Mouse (Mus musculus): ENCODE data around the gene Casp2.

Casp2 gene

GRCm38 (mm10) chr6:42282865-42283528, 18.2 kb downstream of the Casp2 start:
- no peak for DNase-seq

- DNase-seq = no peak
Observed at GRCm38 (mm10) chr6:42286448-42286847, 21.7 kb downstream of the Casp2 start, which contains the start of gene Clcn1. Gene Clcn1, plus strand, starts transcription at chr6:42286685.

GRCm38 (mm10) chr6:42287562-42287961, 22.8 kb downstream of the Casp2 start:
- no peak for DNase-seq

DNA sequence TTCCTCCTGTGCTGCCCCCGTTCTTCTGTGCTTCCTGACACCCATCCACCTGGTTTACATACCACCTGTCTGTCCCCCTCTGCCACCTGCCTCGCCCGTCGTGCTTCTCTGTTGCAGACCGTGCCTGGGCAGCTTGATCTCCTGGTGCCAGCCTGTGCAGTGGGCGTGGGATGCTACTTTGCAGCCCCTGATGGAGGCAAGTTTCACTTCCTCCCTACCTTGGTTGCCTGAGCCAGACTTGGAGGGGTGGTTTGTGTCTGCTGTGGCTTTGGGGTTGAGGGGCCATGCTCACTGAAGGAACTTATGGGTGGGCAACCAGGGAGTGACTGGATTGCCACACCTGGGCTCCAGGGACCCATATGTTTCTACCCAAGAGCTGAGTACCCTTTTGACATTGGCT, 28.5 kb downstream of the Casp2 start:
- no peak for DNase-seq

DNA sequence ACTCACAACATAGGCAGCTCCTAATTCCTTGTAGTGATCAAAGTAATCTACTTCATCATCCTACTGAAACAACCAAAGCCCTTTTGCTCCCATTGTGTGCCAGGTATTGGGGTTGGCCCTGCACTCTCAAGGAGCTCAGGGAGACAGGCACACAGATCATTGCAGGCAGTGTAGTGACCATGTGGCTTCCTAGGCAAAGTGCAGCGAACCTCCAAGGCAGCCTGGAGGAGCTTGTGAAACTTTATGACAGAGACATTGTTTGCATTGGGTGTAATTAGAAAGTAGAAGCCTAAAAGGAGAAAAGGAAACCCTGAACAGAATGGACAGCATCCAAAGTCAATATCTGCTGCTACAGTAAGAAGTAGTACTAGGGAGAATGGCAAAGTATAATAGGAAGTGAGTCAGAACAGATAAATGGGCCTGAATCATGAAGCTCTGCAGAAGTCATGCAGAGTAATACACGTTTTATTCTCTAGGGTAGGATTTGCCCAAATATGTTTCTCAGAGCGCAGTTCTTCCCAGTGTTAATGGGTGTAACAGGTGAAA, 30.8 kb downstream of the Casp2 start:
- DNase-seq = no peak

DNA sequence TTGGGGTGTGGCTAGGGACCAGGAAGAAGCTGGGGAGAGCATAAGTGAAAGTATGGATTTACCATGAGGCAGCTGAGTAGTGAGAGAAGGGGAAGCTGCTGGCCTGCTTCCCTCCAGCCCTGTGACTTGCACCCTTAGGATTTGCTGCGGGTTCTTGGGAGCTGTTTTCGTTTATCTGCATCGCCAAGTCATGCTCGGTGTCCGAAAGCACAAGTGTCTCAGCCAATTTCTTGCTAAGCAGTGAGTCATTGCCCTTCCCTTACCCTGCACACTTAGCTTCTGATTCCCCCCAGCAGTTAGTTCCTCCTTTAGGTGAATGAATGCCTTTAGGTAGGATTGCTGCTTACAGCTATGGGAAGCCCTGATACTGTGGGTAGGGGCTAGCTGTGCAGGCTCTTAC, 34.6 kb downstream of the Casp2 start:
- no peak for DNase-seq

- DNase-seq = no peak
Observed at GRCm38 (mm10) chr6:42309816-42310378, 45.1 kb downstream of the Casp2 start.

DNA sequence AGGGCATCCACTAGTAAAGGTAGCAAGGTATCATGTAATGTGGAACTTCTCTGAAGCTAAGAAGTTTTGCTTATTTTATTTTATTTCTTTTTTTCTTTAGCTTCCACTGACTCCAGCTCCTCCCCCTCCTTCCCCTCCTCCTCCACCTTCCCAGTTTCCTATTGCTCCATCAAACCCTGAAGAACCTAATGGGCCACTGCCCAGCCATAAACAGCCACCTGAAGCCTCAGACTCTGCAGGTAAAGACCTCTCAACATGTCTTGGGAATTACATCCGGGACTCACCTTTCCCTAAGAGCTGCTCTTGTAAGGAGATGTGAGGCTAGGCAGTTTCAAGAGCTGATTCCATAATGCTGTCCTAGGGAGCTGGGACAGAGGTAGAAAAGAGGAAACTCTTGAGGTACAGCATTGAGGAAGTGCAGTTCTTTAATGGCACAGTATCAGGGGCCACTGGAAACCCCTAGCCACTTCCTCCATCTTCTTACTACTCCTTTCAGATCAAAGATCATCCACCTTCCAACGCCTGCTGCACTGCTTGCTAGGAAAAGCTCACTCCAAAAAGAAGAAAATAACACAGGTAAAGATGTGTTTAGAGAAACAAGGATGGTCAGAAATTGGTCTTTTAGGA, 45.8 kb downstream of the Casp2 start:
- no peak for DNase-seq

DNA sequence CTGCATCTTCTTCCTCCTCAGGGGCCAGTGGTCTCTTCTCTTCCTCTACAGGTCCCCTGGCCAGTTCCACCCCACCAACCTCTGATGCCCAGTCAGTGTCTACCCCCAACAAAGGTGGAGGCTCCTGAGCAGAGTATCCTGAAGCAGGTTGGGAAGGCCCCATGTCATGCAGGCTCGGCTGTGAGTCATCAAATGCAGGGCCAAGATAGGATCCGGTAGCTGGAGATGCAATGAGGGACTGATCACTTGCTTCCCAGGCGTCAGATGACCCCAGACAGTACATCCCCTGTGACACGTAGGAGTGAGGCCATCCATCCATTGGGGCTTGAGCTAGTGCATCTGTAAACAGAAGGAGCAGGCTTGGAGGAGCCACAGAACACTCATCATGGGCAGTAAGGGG, 53.5 kb downstream of the Casp2 start:
- DNase-seq = no peak

DNA sequence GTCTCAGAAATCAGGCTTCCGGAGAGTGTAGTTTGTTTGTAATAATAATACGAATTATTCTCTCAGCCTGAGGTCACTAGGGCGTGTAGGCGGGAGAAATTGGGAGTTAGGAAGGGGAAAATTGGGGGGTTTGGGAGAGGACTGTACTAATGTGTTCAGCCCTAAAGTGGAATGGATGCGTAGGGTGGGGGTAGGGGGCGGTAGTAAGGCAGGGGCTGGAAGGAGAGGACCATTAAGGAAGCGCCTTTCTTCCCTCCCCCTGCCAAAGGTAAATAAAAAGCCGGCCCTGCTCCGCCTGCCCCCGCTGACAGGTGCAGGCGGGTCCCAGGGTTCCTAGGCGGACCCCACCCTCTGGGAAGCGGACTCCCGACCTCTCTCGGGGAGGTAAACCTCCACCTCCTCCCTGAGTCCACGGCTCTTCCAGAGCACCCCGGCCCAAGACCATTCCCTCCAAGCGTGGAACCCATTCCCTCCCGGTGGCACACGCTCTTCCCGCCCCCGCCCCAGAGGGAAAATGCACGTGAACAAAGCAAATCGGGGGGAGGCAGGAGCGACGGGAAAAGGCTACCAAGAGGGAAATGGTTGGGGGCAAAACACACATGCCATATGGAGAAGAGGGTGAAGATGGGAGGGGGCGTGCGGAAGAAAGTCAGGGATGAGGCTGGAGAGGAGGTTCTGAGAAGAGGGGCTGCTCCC, 58.7 kb downstream of the Casp2 start:
- no peak for DNase-seq

DNA sequence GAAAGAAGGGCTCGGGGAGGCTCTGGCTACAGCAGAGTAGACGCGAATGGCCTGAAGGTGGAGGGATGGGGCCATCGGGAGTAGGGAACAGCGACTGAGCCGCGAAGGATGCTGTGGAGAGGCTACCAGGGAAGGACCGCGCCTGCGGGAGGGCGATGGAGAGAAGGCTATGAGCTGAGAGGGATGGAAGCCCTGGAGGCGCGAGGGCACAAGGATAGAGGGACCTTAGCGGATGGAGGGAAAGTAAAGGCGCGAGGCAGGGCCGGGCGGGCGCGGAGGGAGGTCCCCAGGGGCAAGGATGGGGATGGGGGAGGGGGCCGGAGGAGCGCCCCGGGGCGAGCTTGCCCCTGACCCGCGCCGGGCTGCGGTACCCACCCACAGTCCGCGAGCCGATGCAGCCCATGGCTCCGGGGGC, 59.3 kb downstream of the Casp2 start:
- DNase-seq = peak; percentile 47

DNA sequence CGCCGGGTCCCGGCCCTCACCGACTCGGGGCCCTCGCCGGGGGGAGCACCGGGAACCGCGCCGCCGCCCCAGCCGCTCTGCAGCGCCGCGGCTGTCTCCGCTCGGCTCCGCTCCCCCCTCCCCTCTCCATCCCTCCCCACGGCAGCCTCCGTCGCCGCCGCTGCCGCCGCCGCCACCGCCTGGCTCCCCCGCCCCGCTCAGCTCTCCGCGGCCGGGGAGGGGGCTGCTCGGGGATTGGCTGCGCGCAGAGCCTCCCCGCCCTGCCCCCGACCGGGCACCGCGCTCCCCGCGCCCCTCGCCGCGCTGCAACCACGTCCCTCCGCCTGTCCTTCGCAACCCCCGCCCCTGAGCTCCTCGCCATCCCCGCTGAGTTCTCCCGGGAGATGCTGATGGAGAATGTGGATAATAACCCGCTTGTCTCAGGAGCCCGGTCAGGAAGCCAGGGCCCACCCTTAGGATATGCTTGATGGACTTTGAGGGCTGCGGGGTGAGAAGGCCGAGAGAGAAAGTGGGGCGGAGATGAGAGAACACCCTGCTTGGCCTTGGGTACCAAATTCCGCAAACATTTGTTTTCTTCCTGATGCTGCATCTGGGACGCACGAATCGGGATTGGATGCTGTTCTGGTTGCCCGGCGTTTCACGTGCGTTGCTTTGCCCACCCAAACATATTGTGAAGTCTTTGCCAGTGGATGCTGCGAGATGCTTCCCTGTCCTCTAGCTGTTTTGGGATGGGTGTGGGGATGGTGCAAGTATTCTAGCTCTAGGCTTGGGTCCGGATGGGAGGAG, 59.9 kb downstream of the Casp2 start, which contains the start of gene Fam131b:
TSS of gene Fam131b (minus strand) at position 162 of the 786 bp plus-strand sequence.
- peak; percentile 86 for DNase-seq

DNA sequence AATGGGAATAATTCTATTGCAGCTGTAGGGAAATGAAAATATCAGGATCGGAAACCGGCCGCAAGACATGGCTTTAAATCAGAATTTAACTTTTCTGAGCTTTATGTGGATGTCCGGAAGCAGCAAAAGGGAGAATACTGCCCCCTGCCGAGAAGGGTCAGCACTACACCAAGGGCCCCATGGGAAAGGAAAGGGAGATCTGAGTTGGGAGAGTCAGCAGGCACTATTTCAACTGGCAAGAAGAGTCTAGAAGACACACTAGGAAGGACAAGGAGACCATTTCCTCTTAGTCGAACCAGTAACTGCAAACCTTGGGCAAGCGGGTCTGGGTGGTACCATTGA, 60.5 kb downstream of the Casp2 start:
- DNase-seq = peak; percentile 79

- no peak for DNase-seq
Observed at GRCm38 (mm10) chr6:42326509-42326908, 61.7 kb downstream of the Casp2 start.

DNA sequence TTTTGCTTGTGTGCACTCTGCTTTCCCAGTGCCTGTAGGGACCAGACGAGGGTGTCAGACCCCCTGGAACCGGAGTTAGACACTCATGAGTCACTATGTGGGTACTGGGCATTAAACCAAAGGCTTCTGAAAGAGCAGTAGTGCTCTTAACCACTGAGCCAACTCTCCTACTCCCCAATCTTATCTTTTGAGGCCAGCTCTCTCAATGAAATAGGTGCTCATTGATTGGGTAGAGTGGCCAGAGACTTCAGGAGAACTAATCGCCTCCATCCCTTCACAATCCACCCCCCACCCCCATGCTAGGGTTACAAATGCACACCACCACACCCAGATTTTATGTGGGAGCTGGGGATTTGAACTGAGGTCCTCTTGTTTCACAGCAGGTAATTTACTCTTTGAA, 64.0 kb downstream of the Casp2 start:
- no peak for DNase-seq

DNA sequence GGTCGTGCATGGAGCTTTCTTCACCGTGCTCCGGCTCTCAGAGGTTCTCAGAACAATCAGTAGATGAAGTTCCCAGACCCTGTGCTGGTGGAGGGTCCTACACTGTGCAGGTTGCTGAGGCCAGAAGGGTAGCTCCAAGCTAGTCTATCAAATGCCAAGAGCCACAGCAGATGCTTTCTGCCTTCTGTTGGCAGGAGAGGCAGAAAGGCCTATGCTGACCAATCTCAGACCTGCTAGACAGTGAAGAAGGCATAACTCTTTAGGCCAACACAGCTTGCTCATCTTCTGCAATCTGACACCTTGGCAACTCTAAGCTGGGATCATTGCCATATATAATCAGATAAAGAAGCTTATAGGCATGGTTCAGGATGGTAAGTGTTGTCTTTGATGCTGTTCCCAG, 65.4 kb downstream of the Casp2 start:
- no peak for DNase-seq

GRCm38 (mm10) chr6:42330946-42331345, 66.2 kb downstream of the Casp2 start:
- no peak for DNase-seq

Measured in right cerebral cortex, postnatal 25 days (tissue).